Mouse (Mus musculus) 416B (cell line): ENCODE measurements at regions not wholly inside any gene's neighbourhood (a gene's known extent, or its start where the extent isn't known, plus 50 kb on each side); places are given as distances from the start of the nearest gene placed in this dataset.

Experiments
- DNase-seq: peaks from one replicate; pipeline ENCODE4 v3.0.0; 2011; ENCODE audit warnings: low read depth

GRCm38 (mm10) chr13:64594376-64594775, 96.8 kb upstream of the Fam240b start:
- no peak for DNase-seq

GRCm38 (mm10) chr13:64573711-64574110, 76.1 kb upstream of the Fam240b start:
- peak; percentile 25 for DNase-seq

- no peak for DNase-seq
Measured at GRCm38 (mm10) chr13:64568876-64569275, 71.3 kb upstream of the Fam240b start.

GRCm38 (mm10) chr13:64566966-64567708, 69.5 kb upstream of the Fam240b start:
- no peak for DNase-seq

GRCm38 (mm10) chr13:64565791-64566190, 68.2 kb upstream of the Fam240b start:
- DNase-seq, result no peak
